Mouse (Mus musculus): ENCODE results near the gene Opn5. TPM values are rescaled to one million over a fixed set of nuclear protein-coding genes. Genes with fewer than 3 reads are reported as not detected.

Gene Opn5
- polyA plus RNA-seq, 1 experiment from 2014 or later: not detected

DNA sequence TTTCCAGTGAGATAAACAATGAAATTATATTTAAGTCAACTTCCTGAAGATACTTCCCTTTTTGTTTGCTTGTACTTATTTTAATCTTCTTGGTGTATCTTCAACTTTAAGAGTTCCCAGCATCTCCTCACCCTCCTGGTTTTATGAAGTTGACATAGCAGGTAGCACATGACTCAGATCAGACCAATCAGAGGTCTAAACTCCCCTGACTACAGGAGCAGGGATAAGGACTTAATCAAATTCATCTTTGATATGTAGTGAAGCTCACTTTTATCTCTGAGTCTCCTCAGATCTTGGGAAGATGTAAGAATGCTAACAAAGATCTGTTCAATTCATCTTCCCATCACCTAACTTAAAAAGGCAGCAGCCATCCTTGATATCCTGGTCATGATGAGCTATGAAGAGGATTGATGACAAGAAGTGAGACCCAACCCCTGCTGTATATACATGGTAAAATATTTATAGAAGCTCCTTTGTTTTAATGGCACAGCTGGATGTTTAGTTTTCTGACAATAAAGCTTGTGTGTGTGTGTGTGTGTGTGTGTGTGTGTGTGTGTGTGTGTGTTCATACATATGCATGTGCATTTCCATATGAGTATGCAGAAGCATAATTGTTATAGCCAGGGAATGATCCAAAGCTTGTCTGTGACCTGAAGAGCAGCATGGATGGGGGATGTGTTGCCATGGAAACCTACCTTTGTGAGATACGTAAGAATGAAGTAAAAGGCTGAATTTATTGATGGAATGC is 28.7 kb downstream of the Opn5 start:
- no peak overlapping the region for H3K4me2 ChIP-seq (ENCODE audit: low read depth, low read length)
- no peak overlapping the region for H3K9ac ChIP-seq (ENCODE audit: low read length)
- ATAC-seq (ENCODE audit: low read depth): no peak
- H3K27me3 ChIP-seq (ENCODE audit: control insufficient read depth, insufficient read depth, low read depth, low read length): no peaks in the 10 kb centered on the region
- WGBS: 30% methylated on average over 1 of the region's 1 CpGs
- H3K27ac ChIP-seq (ENCODE audit: low read length): no peak overlapping the region
- no peaks in the 10 kb centered on the region for H3K9me3 ChIP-seq (ENCODE audit: control insufficient read depth, low read length)
- no peaks in the 10 kb centered on the region for H3K36me3 ChIP-seq (ENCODE audit: control insufficient read depth, insufficient read depth, low read length)
- H3K4me1 ChIP-seq (replicated peaks; ENCODE audit: control insufficient read depth, insufficient read depth, low read length): no peaks in the 10 kb centered on the region
- H3K4me3 ChIP-seq (ENCODE audit: low read length): no peak overlapping the region

DNA sequence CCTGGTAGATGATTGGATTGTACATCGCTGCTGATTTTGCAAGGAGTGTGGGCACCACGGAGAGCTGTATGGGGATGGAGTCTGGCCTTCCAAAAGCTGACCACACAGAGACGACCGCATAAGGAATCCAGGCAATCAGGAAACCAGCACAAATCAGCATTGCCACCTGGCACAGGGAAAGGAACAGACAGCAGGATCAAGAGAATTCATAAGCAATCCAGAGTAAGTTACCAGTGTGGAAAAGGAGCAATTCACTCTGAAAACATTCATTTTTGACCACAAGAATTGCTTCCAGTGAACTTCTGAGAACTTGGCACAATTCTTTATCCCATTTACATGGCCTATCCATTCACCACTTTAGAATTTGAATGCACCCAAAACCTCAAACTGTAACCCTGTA is 30.6 kb downstream of the Opn5 start:
- H3K27ac ChIP-seq (ENCODE audit: low read length): no peak overlapping the region
- no peaks in the 10 kb centered on the region for H3K9me3 ChIP-seq (ENCODE audit: control insufficient read depth, low read length)
- no peak overlapping the region for H3K4me3 ChIP-seq (ENCODE audit: low read length)
- no peak overlapping the region for H3K4me2 ChIP-seq (ENCODE audit: low read depth, low read length)
- 77% methylated on average over 4 of the region's 4 CpGs for WGBS
- H3K9ac ChIP-seq (ENCODE audit: low read length): no peak overlapping the region
- H3K27me3 ChIP-seq (ENCODE audit: control insufficient read depth, insufficient read depth, low read depth, low read length): no peaks in the 10 kb centered on the region
- no peaks in the 10 kb centered on the region for H3K4me1 ChIP-seq (replicated peaks; ENCODE audit: control insufficient read depth, insufficient read depth, low read length)
- H3K36me3 ChIP-seq (ENCODE audit: control insufficient read depth, insufficient read depth, low read length): no peaks in the 10 kb centered on the region
- ATAC-seq (ENCODE audit: low read depth): no peak

DNA sequence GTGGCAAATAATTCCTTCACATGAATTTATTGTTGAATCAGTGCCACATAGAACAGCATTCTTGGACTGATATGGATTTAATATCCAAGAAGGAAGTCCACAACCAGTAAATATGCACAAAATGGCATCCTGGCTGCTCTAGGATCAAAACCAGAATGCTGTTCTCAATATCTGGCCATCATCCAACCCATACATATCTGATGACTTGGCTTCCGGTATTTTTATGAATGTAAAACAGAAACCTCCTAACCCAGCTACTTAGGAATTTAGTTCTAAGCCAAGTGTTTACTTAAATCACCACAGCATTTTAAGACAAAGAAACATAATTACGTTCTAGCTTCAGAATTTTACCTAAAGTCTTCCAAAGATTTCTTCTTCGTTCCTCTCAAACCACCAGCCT is 31.0 kb downstream of the Opn5 start:
- Histone ChIP-seq H3K4me2 (ENCODE audit: low read depth, low read length) (no peak overlapping the region), H3K9me3 (ENCODE audit: control insufficient read depth, low read length) (no peaks in the 10 kb centered on the region), H3K9ac (ENCODE audit: low read length) (no peak overlapping the region), H3K4me3 (ENCODE audit: low read length) (no peak overlapping the region), H3K27me3 (ENCODE audit: control insufficient read depth, insufficient read depth, low read depth, low read length) (no peaks in the 10 kb centered on the region), H3K36me3 (ENCODE audit: control insufficient read depth, insufficient read depth, low read length) (no peaks in the 10 kb centered on the region), H3K27ac (ENCODE audit: low read length) (no peak overlapping the region), H3K4me1 (replicated peaks; ENCODE audit: control insufficient read depth, insufficient read depth, low read length) (no peaks in the 10 kb centered on the region)
- ATAC-seq (ENCODE audit: low read depth): no peak
- 46% methylated on average over 3 of the region's 3 CpGs for WGBS

DNA sequence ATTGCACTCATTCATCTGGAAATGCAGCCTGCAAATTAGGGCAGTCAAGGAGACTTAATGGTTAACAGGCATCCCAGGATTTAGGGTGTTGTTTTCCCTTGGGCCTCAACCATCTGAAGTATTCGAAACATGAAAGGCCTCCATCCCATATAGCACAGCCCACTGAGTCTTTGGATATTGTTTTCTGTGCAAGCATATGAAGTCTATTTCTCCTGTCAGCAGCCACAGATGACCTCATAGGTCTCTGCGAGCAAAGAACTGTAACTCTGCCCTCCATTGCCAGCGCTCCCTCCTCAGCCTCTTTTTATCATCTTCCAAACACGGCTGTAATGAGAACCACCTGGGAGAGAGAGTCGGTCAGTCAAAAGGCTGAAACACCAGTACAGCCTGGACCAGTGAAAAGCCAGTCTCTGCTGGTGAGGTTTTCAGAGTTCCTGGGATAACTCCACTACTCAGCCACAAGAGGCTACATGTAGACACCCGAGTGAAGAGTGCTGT is 34.5 kb downstream of the Opn5 start:
- WGBS: 23% methylated on average over 6 of the region's 6 CpGs
- no peaks in the 10 kb centered on the region for H3K36me3 ChIP-seq (ENCODE audit: control insufficient read depth, insufficient read depth, low read length)
- H3K27ac ChIP-seq (ENCODE audit: low read length): no peak overlapping the region
- H3K27me3 ChIP-seq (ENCODE audit: control insufficient read depth, insufficient read depth, low read depth, low read length): no peaks in the 10 kb centered on the region
- no peak overlapping the region for H3K9ac ChIP-seq (ENCODE audit: low read length)
- no peak overlapping the region for H3K4me3 ChIP-seq (ENCODE audit: low read length)
- no peaks in the 10 kb centered on the region for H3K9me3 ChIP-seq (ENCODE audit: control insufficient read depth, low read length)
- no peaks in the 10 kb centered on the region for H3K4me1 ChIP-seq (replicated peaks; ENCODE audit: control insufficient read depth, insufficient read depth, low read length)
- H3K4me2 ChIP-seq (ENCODE audit: low read depth, low read length): no peak overlapping the region
- ATAC-seq (ENCODE audit: low read depth): no peak

DNA sequence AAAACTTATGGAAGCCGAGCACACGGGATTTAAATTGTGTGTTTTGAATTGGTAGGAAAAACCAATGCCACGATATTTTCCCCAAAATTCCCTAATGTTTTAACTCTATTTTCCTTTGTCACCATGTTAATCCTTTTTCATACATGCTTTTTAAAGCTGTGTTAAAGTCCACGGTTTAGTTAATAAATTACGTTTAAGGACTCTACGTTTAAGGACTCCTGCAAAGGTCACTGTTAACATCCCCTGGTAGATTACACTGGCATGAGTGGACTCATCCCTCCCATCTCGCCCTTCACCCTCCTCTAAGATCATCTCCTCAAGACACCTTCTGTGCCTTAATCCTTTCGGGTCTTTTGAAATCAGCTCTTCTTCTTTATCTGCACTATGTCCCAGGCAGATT is 37.4 kb downstream of the Opn5 start:
- H3K9ac ChIP-seq (ENCODE audit: low read length): no peak overlapping the region
- WGBS: 70% methylated on average over 8 of the region's 8 CpGs
- ATAC-seq (ENCODE audit: low read depth): no peak

DNA sequence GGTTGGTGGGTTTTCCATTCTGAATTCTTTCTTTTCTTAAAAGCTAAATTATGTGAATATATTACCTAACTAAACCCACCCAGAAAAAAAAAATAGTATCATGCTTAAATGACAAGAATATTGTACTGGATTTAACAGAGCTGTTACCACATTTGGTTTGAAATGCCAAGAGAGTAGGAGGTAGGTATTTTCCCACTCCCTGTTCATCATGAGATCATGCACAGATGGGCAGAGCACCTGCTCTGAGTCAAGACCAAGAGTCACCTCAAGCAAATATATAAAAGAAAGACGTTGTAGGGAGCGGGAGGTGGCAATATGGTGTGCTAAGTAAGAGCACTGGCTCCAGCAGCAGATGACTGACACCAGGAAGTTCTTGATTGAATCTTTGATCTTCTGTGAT is 61.6 kb downstream of the Opn5 start:
- no peak overlapping the region for H3K27ac ChIP-seq (ENCODE audit: low read length)
- H3K9ac ChIP-seq (ENCODE audit: low read length): no peak overlapping the region
- 89% methylated on average over 2 of the region's 2 CpGs for WGBS
- H3K36me3 ChIP-seq (ENCODE audit: control insufficient read depth, insufficient read depth, low read length): no peaks in the 10 kb centered on the region
- no peak overlapping the region for H3K4me2 ChIP-seq (ENCODE audit: low read depth, low read length)
- H3K4me1 ChIP-seq (replicated peaks; ENCODE audit: control insufficient read depth, insufficient read depth, low read length): no peaks in the 10 kb centered on the region
- no peak for ATAC-seq (ENCODE audit: low read depth)
- no peaks in the 10 kb centered on the region for H3K27me3 ChIP-seq (ENCODE audit: control insufficient read depth, insufficient read depth, low read depth, low read length)
- H3K4me3 ChIP-seq (ENCODE audit: low read length): no peak overlapping the region
- H3K9me3 ChIP-seq (ENCODE audit: control insufficient read depth, low read length): no peaks in the 10 kb centered on the region

More for the DNA sequence above, 37.4 kb downstream of the Opn5 start:
- H3K36me3 ChIP-seq (ENCODE audit: control insufficient read depth, insufficient read depth, low read length): no peaks in the 10 kb centered on the region
- no peak overlapping the region for H3K4me3 ChIP-seq (ENCODE audit: low read length)
- H3K27me3 ChIP-seq (ENCODE audit: control insufficient read depth, insufficient read depth, low read depth, low read length): no peaks in the 10 kb centered on the region
- no peak overlapping the region for H3K4me2 ChIP-seq (ENCODE audit: low read depth, low read length)
- no peaks in the 10 kb centered on the region for H3K9me3 ChIP-seq (ENCODE audit: control insufficient read depth, low read length)
- no peaks in the 10 kb centered on the region for H3K4me1 ChIP-seq (replicated peaks; ENCODE audit: control insufficient read depth, insufficient read depth, low read length)
- no peak overlapping the region for H3K27ac ChIP-seq (ENCODE audit: low read length)

DNA sequence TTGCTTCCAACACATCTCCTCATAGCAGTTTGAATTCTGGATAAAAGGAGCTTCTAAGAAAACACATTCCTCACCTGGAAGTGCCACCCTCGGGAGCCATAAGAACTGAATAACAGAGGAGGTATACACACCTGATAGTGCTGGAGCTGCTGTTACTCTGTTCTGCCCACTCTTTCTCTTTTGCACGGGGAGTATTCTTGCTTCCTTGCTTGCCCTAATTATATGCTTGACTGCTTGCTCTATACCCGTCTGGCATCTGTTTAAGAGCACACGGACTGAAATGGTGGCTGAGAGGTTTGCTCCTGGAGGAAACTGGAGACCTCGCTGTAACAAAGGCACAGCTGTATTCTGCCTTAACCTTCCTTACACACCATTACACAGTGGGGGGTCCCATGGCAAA is 81.0 kb downstream of the Opn5 start:
- 62% methylated on average over 5 of the region's 5 CpGs for WGBS
- Histone ChIP-seq H3K9me3 (ENCODE audit: control insufficient read depth, low read length) (no peaks in the 10 kb centered on the region), H3K4me2 (ENCODE audit: low read depth, low read length) (no peak overlapping the region), H3K9ac (ENCODE audit: low read length) (no peak overlapping the region), H3K4me3 (ENCODE audit: low read length) (no peak overlapping the region), H3K36me3 (ENCODE audit: control insufficient read depth, insufficient read depth, low read length) (no peaks in the 10 kb centered on the region), H3K4me1 (replicated peaks; ENCODE audit: control insufficient read depth, insufficient read depth, low read length) (no peaks in the 10 kb centered on the region), H3K27me3 (ENCODE audit: control insufficient read depth, insufficient read depth, low read depth, low read length) (no peaks in the 10 kb centered on the region), H3K27ac (ENCODE audit: low read length) (no peak overlapping the region)
- ATAC-seq (ENCODE audit: low read depth): no peak

DNA sequence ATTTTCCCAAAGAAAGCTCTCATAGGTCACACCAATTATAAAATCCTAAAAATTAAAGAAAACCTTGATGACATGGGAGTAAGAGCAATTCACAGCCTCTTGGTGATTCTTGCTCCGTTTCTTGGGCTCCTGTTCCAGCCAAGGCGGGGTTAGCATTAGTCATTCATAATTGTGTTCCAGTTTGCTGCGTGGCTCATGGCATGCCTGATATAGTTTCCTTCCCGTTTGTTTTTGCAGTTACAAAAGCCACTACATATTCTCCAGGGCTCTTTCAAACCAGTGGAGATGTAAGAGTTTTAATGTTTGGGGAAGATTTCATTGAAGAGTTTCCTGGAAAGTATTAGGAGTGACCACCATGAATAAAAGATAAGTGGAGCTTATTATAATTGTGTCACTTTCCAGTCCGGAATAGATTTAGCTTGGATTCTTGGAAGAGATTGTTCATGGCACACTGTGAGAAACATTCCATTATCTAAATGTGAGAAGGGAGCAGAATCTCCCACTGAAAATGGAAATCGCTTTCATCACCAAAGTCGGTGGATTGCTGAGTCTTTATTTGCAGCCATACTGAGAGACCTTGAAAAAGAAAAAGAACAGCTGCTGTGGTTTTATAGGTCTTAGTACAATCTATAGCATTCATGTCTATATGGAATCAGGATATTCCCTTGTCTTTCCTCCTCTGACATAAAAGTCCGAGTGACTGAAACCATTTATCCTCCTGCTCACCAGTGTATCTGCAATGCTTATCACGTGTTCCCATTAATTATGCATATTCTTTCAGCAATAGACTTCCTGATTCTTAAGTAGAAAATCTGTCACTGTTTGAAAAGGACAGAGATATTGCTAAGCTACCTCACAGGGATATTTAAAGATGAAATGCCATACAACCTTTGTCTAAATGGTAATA is 101.6 kb downstream of the Opn5 start:
- no peaks in the 10 kb centered on the region for H3K4me1 ChIP-seq (replicated peaks; ENCODE audit: control insufficient read depth, insufficient read depth, low read length)
- WGBS: 71% methylated on average over 9 of the region's 9 CpGs

More for the DNA sequence above, 101.6 kb downstream of the Opn5 start:
- Histone ChIP-seq H3K4me2 (ENCODE audit: low read depth, low read length) (no peak overlapping the region), H3K36me3 (ENCODE audit: control insufficient read depth, insufficient read depth, low read length) (no peaks in the 10 kb centered on the region), H3K27ac (ENCODE audit: low read length) (no peak overlapping the region), H3K9ac (ENCODE audit: low read length) (no peak overlapping the region), H3K27me3 (ENCODE audit: control insufficient read depth, insufficient read depth, low read depth, low read length) (no peaks in the 10 kb centered on the region), H3K9me3 (ENCODE audit: control insufficient read depth, low read length) (no peaks in the 10 kb centered on the region), H3K4me3 (ENCODE audit: low read length) (no peak overlapping the region)
- no peak for ATAC-seq (ENCODE audit: low read depth)
